In the genomic region with DNA sequence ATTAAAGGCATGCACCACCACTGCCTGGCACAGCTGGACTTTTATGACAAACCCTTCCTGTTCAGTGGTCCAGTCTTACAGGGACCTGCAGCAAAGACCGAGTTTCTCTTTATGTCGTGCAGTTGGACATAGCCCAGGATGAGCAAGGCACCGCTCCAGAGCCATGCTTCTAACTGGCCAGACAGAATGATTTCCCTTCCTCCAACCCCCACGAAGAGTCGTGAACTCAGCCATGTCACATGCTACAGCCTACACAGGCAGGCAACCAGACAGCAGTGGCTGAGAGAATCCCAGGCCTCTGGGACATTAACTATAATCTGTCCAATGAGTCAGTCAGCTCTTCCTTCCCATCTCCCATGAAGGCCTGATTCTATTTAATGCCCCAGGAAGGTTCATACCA, we compare ENCODE assay signal across 14 mouse cellular contexts.
DNase-seq lines count a peak whose midpoint lies in the region; ATAC-seq and TF ChIP-seq lines count a peak whose summit lies in the region.
"Had no signal": no experiment of that assay in that cellular context is flagged by ENCODE, and none has a peak within 500 bp of the region (broad histone marks: within the 10 kb centered on the region; RNA-seq: fewer than 3 reads in every experiment).

No protein-coding gene starts in this region.

- no peak for TF ChIP-seq EP300 in liver, postnatal 0 days (IDR thresholded peaks at IDR 0.05; ENCODE audit: low read depth)

- 66% methylated on average over 5 of the region's 5 CpGs for WGBS in embryonic facial prominence, embryonic 15.5 days
- 93% methylated on average over 5 of the region's 5 CpGs for WGBS in embryonic facial prominence, embryonic 10.5 days
- 79% methylated on average over 5 of the region's 5 CpGs for WGBS in liver, adult 2 months
- whole genome bisulfite sequencing in liver, postnatal 0 days (ENCODE audit: insufficient replicate concordance) = 80% methylated on average over 5 of the region's 5 CpGs

- H3K4me3 ChIP-seq in embryonic facial prominence, embryonic 15.5 days (replicated peaks) = no peak overlapping the region
- H3K4me3 ChIP-seq in embryonic facial prominence, embryonic 10.5 days = no peak overlapping the region
- H3K4me3 ChIP-seq in liver, adult 2 months (ENCODE audit: insufficient read depth, low read depth, low read length) = no peak overlapping the region
- no peak overlapping the region for H3K4me3 ChIP-seq in liver, postnatal 0 days (ENCODE audit: low read depth, low read length)
- H3K4me3 ChIP-seq: limb, embryonic 10.5 days; neural tube, embryonic 12.5 days had no signal

- no peaks in the 10 kb centered on the region for H3K36me3 ChIP-seq in embryonic facial prominence, embryonic 15.5 days
- H3K36me3 ChIP-seq in embryonic facial prominence, embryonic 10.5 days (replicated peaks) = 0 out of 2 replicates have a peak, but pooled peaks cover 5% of the 10 kb centered on the region
- H3K36me3 ChIP-seq in liver, adult 2 months (ENCODE audit: control insufficient read depth, insufficient read depth, low read length) = no peaks in the 10 kb centered on the region; the same call in 1 of the 2 replicates
- H3K36me3 ChIP-seq in liver, postnatal 0 days (replicated peaks; ENCODE audit: insufficient read depth, low read length) = peaks cover 3% of the 10 kb centered on the region; the same call in 1 of the 2 replicates
- H3K36me3 ChIP-seq: limb, embryonic 10.5 days; neural tube, embryonic 12.5 days had no signal

- H3K27me3 ChIP-seq in embryonic facial prominence, embryonic 15.5 days = no peaks in the 10 kb centered on the region
- H3K27me3 ChIP-seq in embryonic facial prominence, embryonic 10.5 days (replicated peaks; ENCODE audit: low read depth, poor library complexity, severe bottlenecking) = peaks cover 17% of the 10 kb centered on the region
- no peaks in the 10 kb centered on the region for H3K27me3 ChIP-seq in liver, adult 2 months (ENCODE audit: control insufficient read depth, insufficient read depth, low read length)
- no peaks in the 10 kb centered on the region for H3K27me3 ChIP-seq in liver, postnatal 0 days (ENCODE audit: insufficient read depth, low read length)
- H3K27me3 ChIP-seq: neural tube, embryonic 12.5 days had no signal

- H3K4me1 ChIP-seq in embryonic facial prominence, embryonic 15.5 days = peaks cover 19% of the 10 kb centered on the region
- peaks cover 41% of the 10 kb centered on the region for H3K4me1 ChIP-seq in embryonic facial prominence, embryonic 10.5 days
- H3K4me1 ChIP-seq in liver, adult 2 months (ENCODE audit: control insufficient read depth, insufficient read depth, low read length) = no peaks in the 10 kb centered on the region
- no peaks in the 10 kb centered on the region; the same call in 1 of the 2 replicates for H3K4me1 ChIP-seq in liver, postnatal 0 days (ENCODE audit: insufficient read depth)

- 0 out of 2 replicates have a peak overlapping the region, but pooled peaks have one; percentile 13 for H3K27ac ChIP-seq in embryonic facial prominence, embryonic 15.5 days (replicated peaks)
- no peak overlapping the region for H3K27ac ChIP-seq in embryonic facial prominence, embryonic 10.5 days (replicated peaks)
- no peak overlapping the region for H3K27ac ChIP-seq in liver, adult 2 months (replicated peaks; ENCODE audit: insufficient read depth, low read depth, low read length)
- H3K27ac ChIP-seq in liver, postnatal 0 days (ENCODE audit: low read depth) = no peak overlapping the region
- H3K27ac ChIP-seq: limb, embryonic 10.5 days; liver, embryonic 14.5 days; neural tube, embryonic 12.5 days had no signal

- peaks cover 3% of the 10 kb centered on the region; the same call in 1 of the 2 replicates for H3K79me2 ChIP-seq in liver, adult 2 months (ENCODE audit: control insufficient read depth, insufficient read depth, low read length)

- peak; percentile 61; the same call in 1 of the 2 replicates for ATAC-seq in embryonic facial prominence, embryonic 15.5 days (ENCODE audit: insufficient number of reproducible peaks, low FRiP score, low TSS enrichment, low read depth)
- ATAC-seq in liver, postnatal 0 days = no peak
- ATAC-seq: hindbrain, embryonic 16.5 days had no signal

- DNase-seq in embryonic facial prominence, embryonic 10.5 days (ENCODE audit: low spot score) = no peak
- DNase-seq in liver, adult 2 months (ENCODE audit: extremely low read depth, low read depth, low spot score) = peak; percentile 7
- DNase-seq in liver, postnatal 0 days = no peak
- DNase-seq in adipocyte (ENCODE audit: low spot score) = peak; percentile 16
- peak; percentile 44 for DNase-seq in kidney, postnatal 14 days
- DNase-seq in urinary bladder, adult 2 months (ENCODE audit: low spot score) = no peak
- DNase-seq: right cerebral cortex, postnatal 4 days; thymus, postnatal 14 days had no signal

- no peak for TF ChIP-seq POLR2A in liver, adult 2 months (IDR thresholded peaks at IDR 0.05; ENCODE audit: extremely low read depth, insufficient read depth, low read length)

- no peak overlapping the region for H3K4me2 ChIP-seq in embryonic facial prominence, embryonic 15.5 days (replicated peaks)
- H3K4me2 ChIP-seq in liver, postnatal 0 days (ENCODE audit: low read depth, low read length) = no peak overlapping the region
- H3K4me2 ChIP-seq: neural tube, embryonic 12.5 days had no signal

- H3K9ac ChIP-seq in embryonic facial prominence, embryonic 15.5 days = no peak overlapping the region
- no peak overlapping the region for H3K9ac ChIP-seq in liver, adult 2 months (ENCODE audit: low read depth, low read length)
- no peak overlapping the region for H3K9ac ChIP-seq in liver, postnatal 0 days (replicated peaks)
- H3K9ac ChIP-seq: liver, embryonic 14.5 days; neural tube, embryonic 12.5 days had no signal

- no peak for TF ChIP-seq CTCF in liver, adult 2 months (IDR thresholded peaks at IDR 0.05; ENCODE audit: low read depth, low read length)
- TF ChIP-seq CTCF in liver, postnatal 0 days (IDR thresholded peaks at IDR 0.05; ENCODE audit: low read depth) = no peak

- no peaks in the 10 kb centered on the region for H3K9me3 ChIP-seq in embryonic facial prominence, embryonic 15.5 days (replicated peaks)
- H3K9me3 ChIP-seq in embryonic facial prominence, embryonic 10.5 days = no peaks in the 10 kb centered on the region
- no peaks in the 10 kb centered on the region for H3K9me3 ChIP-seq in liver, postnatal 0 days (ENCODE audit: low read length)
- H3K9me3 ChIP-seq: G1E; limb, embryonic 10.5 days; neural tube, embryonic 12.5 days had no signal

Comparison
In these comparisons a context has a peak if more than half of its experiments do, and no peak if none do; other contexts are left out.
1. DNase-seq: peak in liver, adult 2 months (single experiment), adipocyte (single experiment) and kidney, postnatal 14 days (single experiment); none in embryonic facial prominence, embryonic 10.5 days (single experiment), liver, postnatal 0 days (single experiment) and urinary bladder, adult 2 months (single experiment).